ENCODE assay signal across 8 mouse cellular contexts in genomic region chr10:80436276-80436675, GRCm38 (mm10). TPM values are rescaled to one million over a fixed set of nuclear protein-coding genes. Genes with fewer than 3 reads are reported as not detected.
DNase-seq lines count a peak whose midpoint lies in the region; ATAC-seq and TF ChIP-seq lines count a peak whose summit lies in the region.

No protein-coding gene starts in this region.

- intact Hi-C loops in gastrocnemius, postnatal 14 days (cut with DNase I; ENCODE audit: low total_unique reads), result no loop called here

- H3K4me1 ChIP-seq in megakaryocyte, embryonic 14.5 days, result peaks cover 80% of the 10 kb centered on the region
- peaks cover 8% of the 10 kb centered on the region for H3K4me1 ChIP-seq in limb, embryonic 14.5 days (ENCODE audit: control insufficient read depth, insufficient read depth, low read length)

- peaks cover 3% of the 10 kb centered on the region for H3K27me3 ChIP-seq in megakaryocyte, embryonic 14.5 days (replicated peaks)
- H3K27me3 ChIP-seq in limb, embryonic 14.5 days (ENCODE audit: control insufficient read depth, insufficient read depth, low read length), result no peaks in the 10 kb centered on the region

- no peak for TF ChIP-seq POLR2A in limb, embryonic 14.5 days (IDR thresholded peaks at IDR 0.05; ENCODE audit: borderline replicate concordance, extremely low read depth, insufficient read depth, insufficient read length)

- no peak overlapping the region for H3K9ac ChIP-seq in limb, embryonic 14.5 days (ENCODE audit: low read depth, low read length, severe bottlenecking)

- ATAC-seq in CD4-positive, CD25-positive, alpha-beta regulatory T cell, adult 4 months, result no peak
- ATAC-seq in megakaryocyte, adult 5-6 weeks (ENCODE audit: poor library complexity, severe bottlenecking), result no peak
- no peak for ATAC-seq in limb, embryonic 14.5 days (ENCODE audit: low FRiP score, low read depth)

- DNase-seq in CD4-positive, CD25-positive, alpha-beta regulatory T cell, adult 2 months (ENCODE audit: low read depth, low spot score), result peak; percentile 28
- peak; percentile 20 for DNase-seq in limb, embryonic 14.5 days (ENCODE audit: low spot score)
- peak; percentile 41 for DNase-seq in thymus, postnatal 0 days (ENCODE audit: low spot score)
- DNase-seq in adrenal gland, postnatal 4 days (ENCODE audit: low spot score in 2 of 2), result no peak
- no peak for DNase-seq in gastrocnemius, postnatal 14 days

- WGBS in limb, embryonic 14.5 days, result 13% methylated on average over 9 of the region's 9 CpGs

- no peak overlapping the region for H3K4me2 ChIP-seq in limb, embryonic 14.5 days (replicated peaks; ENCODE audit: low read depth, low read length, severe bottlenecking)

- H3K27ac ChIP-seq in limb, embryonic 14.5 days (replicated peaks; ENCODE audit: low read depth, low read length), result no peak overlapping the region

- H3K36me3 ChIP-seq in megakaryocyte, embryonic 14.5 days (replicated peaks; ENCODE audit: low read length), result no peaks in the 10 kb centered on the region
- H3K36me3 ChIP-seq in limb, embryonic 14.5 days (ENCODE audit: control insufficient read depth, insufficient read depth, low read length), result peaks cover under 1% of the 10 kb centered on the region; the same call in 1 of the 2 replicates

- no peaks in the 10 kb centered on the region for H3K9me3 ChIP-seq in megakaryocyte, embryonic 14.5 days
- H3K9me3 ChIP-seq in limb, embryonic 14.5 days (ENCODE audit: control insufficient read depth, low read length), result no peaks in the 10 kb centered on the region

- H3K4me3 ChIP-seq in megakaryocyte, embryonic 14.5 days (replicated peaks), result peak overlapping the region; percentile 47
- no peak overlapping the region for H3K4me3 ChIP-seq in limb, embryonic 14.5 days (replicated peaks; ENCODE audit: low read length)

RNA-seq across cellular contexts. Expression of gene Tcf3, which starts 2.8 kb away (rescaled TPM):
- 1 to 10 TPM; 7.5 to 8.5 TPM for polyA plus RNA-seq in CD4-positive, CD25-positive, alpha-beta regulatory T cell, adult 4 months (2017; shearing (Covaris generic))
- 168 and 304 TPM in 2 replicates for polyA plus RNA-seq in megakaryocyte, embryonic 14.5 days (2012; ENCODE audit: insufficient read depth, low replicate concordance)
- 17.2 and 20.3 TPM in 2 replicates for total RNA-seq in megakaryocyte, adult 5-6 weeks (2015)
- 22.4 and 24.2 TPM in 2 replicates for total RNA-seq in megakaryocyte, adult 5-6 weeks (2017)
- 191 and 260 TPM in 2 replicates for polyA plus RNA-seq in limb, embryonic 14.5 days (2012; rRNA removed)
- polyA plus RNA-seq in limb, embryonic 14.5 days (2014; fragmentation: Nextera tagmentation; extraction: Ambion mirVana), result 129 and 147 TPM in 2 replicates
- polyA plus RNA-seq in thymus, postnatal 0 days (2015; fragmentation: Nextera tagmentation; extraction: Ambion mirVana), result 89.7 and 96.8 TPM in 2 replicates
- 100 to 1,000 TPM; 112 to 116 TPM for total RNA-seq in adrenal gland, postnatal 4 days (2021)
- 10 to 100 TPM; 18.1 to 24.6 TPM for total RNA-seq in gastrocnemius, postnatal 14 days (2021)

RNA-seq across cellular contexts. Expression of gene Uqcr11, which starts 29.6 kb away (rescaled TPM):
- polyA plus RNA-seq in CD4-positive, CD25-positive, alpha-beta regulatory T cell, adult 4 months (2017; shearing (Covaris generic)), result 100 to 1,000 TPM; 268 to 337 TPM
- polyA plus RNA-seq in megakaryocyte, embryonic 14.5 days (2012; ENCODE audit: insufficient read depth, low replicate concordance), result 441 and 1,591 TPM in 2 replicates
- 107 and 108 TPM in 2 replicates for total RNA-seq in megakaryocyte, adult 5-6 weeks (2015)
- 122 and 129 TPM in 2 replicates for total RNA-seq in megakaryocyte, adult 5-6 weeks (2017)
- polyA plus RNA-seq in limb, embryonic 14.5 days (2012; rRNA removed), result 572 and 718 TPM in 2 replicates
- 617 and 707 TPM in 2 replicates for polyA plus RNA-seq in limb, embryonic 14.5 days (2014; fragmentation: Nextera tagmentation; extraction: Ambion mirVana)
- polyA plus RNA-seq in thymus, postnatal 0 days (2015; fragmentation: Nextera tagmentation; extraction: Ambion mirVana), result 635 and 689 TPM in 2 replicates
- total RNA-seq in adrenal gland, postnatal 4 days (2021), result 100 to 1,000 TPM; 535 to 613 TPM
- 100 to 1,000 TPM; 793 to 884 TPM for total RNA-seq in gastrocnemius, postnatal 14 days (2021)

RNA-seq across cellular contexts. Expression of gene Mbd3, which starts 36.9 kb away (rescaled TPM):
- 10 to 100 TPM; 26.7 to 27.2 TPM for polyA plus RNA-seq in CD4-positive, CD25-positive, alpha-beta regulatory T cell, adult 4 months (2017; shearing (Covaris generic))
- polyA plus RNA-seq in megakaryocyte, embryonic 14.5 days (2012; ENCODE audit: insufficient read depth, low replicate concordance), result 199 and 247 TPM in 2 replicates
- 38.8 and 40.6 TPM in 2 replicates for total RNA-seq in megakaryocyte, adult 5-6 weeks (2015)
- total RNA-seq in megakaryocyte, adult 5-6 weeks (2017), result 39.8 and 40.0 TPM in 2 replicates
- 267 and 270 TPM in 2 replicates for polyA plus RNA-seq in limb, embryonic 14.5 days (2012; rRNA removed)
- 196 and 214 TPM in 2 replicates for polyA plus RNA-seq in limb, embryonic 14.5 days (2014; fragmentation: Nextera tagmentation; extraction: Ambion mirVana)
- polyA plus RNA-seq in thymus, postnatal 0 days (2015; fragmentation: Nextera tagmentation; extraction: Ambion mirVana), result 151 and 166 TPM in 2 replicates
- 100 to 1,000 TPM; 142 to 147 TPM for total RNA-seq in adrenal gland, postnatal 4 days (2021)
- 100 to 1,000 TPM in 1 of 2 experiments, 10 to 100 TPM in 1; 81.0 to 102 TPM for total RNA-seq in gastrocnemius, postnatal 14 days (2021)

RNA-seq across cellular contexts. Expression of gene Mex3d, which starts 48.8 kb away (rescaled TPM):
- polyA plus RNA-seq in CD4-positive, CD25-positive, alpha-beta regulatory T cell, adult 4 months (2017; shearing (Covaris generic)), result 1 to 10 TPM in 1 of 2 experiments, not detected in 1; 1.3 TPM
- 17.2 and 29.0 TPM in 2 replicates for polyA plus RNA-seq in megakaryocyte, embryonic 14.5 days (2012; ENCODE audit: insufficient read depth, low replicate concordance)
- 2.4 and 2.6 TPM in 2 replicates for total RNA-seq in megakaryocyte, adult 5-6 weeks (2015)
- 2.6 and 5.0 TPM in 2 replicates for total RNA-seq in megakaryocyte, adult 5-6 weeks (2017)
- 44.0 and 60.0 TPM in 2 replicates for polyA plus RNA-seq in limb, embryonic 14.5 days (2012; rRNA removed)
- 8.2 and 9.0 TPM in 2 replicates for polyA plus RNA-seq in limb, embryonic 14.5 days (2014; fragmentation: Nextera tagmentation; extraction: Ambion mirVana)
- 3.2 and 4.7 TPM in 2 replicates for polyA plus RNA-seq in thymus, postnatal 0 days (2015; fragmentation: Nextera tagmentation; extraction: Ambion mirVana)
- total RNA-seq in adrenal gland, postnatal 4 days (2021), result 10 to 100 TPM; 25.4 to 26.7 TPM
- total RNA-seq in gastrocnemius, postnatal 14 days (2021), result 1 to 10 TPM; 5.2 to 6.0 TPM

RNA-seq across cellular contexts. Expression of gene Onecut3, which starts 58.4 kb away (rescaled TPM):
- not detected for polyA plus RNA-seq in CD4-positive, CD25-positive, alpha-beta regulatory T cell, adult 4 months (2017; shearing (Covaris generic))
- not detected in 2 replicates for polyA plus RNA-seq in megakaryocyte, embryonic 14.5 days (2012; ENCODE audit: insufficient read depth, low replicate concordance)
- not detected in 2 replicates for total RNA-seq in megakaryocyte, adult 5-6 weeks (2015)
- total RNA-seq in megakaryocyte, adult 5-6 weeks (2017), result not detected in 2 replicates
- 0.01 TPM in 2 replicates for polyA plus RNA-seq in limb, embryonic 14.5 days (2012; rRNA removed)
- not detected in 2 replicates for polyA plus RNA-seq in limb, embryonic 14.5 days (2014; fragmentation: Nextera tagmentation; extraction: Ambion mirVana)
- polyA plus RNA-seq in thymus, postnatal 0 days (2015; fragmentation: Nextera tagmentation; extraction: Ambion mirVana), result not detected in 2 replicates
- not detected for total RNA-seq in adrenal gland, postnatal 4 days (2021)
- not detected for total RNA-seq in gastrocnemius, postnatal 14 days (2021)

Comparison
In these comparisons a context has a peak if more than half of its experiments do, and no peak if none do; other contexts are left out.
1. DNase-seq: peak in CD4-positive, CD25-positive, alpha-beta regulatory T cell, adult 2 months (single experiment), limb, embryonic 14.5 days (single experiment) and thymus, postnatal 0 days (single experiment); none in adrenal gland, postnatal 4 days (0 of 2) and gastrocnemius, postnatal 14 days (single experiment).